Mouse (Mus musculus): ENCODE data around the gene Mpv17l. TPM values are rescaled to one million over a fixed set of nuclear protein-coding genes. Genes with fewer than 3 reads are reported as not detected.

The Mpv17l gene
- polyA plus RNA-seq, 1 experiment, result 0.88 TPM

DNA sequence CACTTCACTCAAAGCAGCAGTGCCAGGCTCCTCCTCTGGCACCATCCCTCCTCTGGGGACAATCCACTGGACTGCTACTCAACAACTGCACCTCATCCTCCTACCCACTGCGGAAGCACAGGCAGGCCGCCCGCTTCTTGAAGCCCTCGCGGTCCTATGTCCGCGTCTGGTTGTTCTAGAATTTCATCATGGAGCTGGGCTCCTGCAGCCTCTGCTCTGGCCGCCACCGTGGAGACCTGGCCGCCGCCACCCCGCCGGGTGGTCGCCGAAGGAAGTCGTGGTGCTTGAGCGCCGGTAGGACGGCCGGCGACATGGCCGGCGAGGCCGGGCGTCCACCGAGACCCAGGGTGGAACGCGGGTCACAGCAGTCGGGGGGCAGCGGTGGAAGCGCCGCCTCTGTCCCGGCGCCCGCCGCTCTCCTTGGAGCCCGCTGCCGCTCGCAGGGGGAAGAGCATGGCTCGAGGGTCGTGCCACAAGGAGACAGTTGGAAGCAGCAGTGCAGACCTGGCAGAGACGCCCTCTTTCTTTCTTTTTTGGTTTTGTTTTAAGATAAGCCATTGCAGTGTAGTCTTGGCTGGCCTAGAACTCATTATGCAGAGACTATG lies 34.9 kb upstream of the Mpv17l start:
- H3K27me3 ChIP-seq (ENCODE audit: control insufficient read depth, insufficient read depth, insufficient read length), result no peaks in the 10 kb centered on the region
- H3K4me3 ChIP-seq, result no peak overlapping the region
- H3K4me2 ChIP-seq (ENCODE audit: low read depth), result no peak overlapping the region
- no peaks in the 10 kb centered on the region for H3K79me2 ChIP-seq (ENCODE audit: control insufficient read depth, insufficient read depth)
- H3ac ChIP-seq (ENCODE audit: control insufficient read depth, insufficient read length), result no peak overlapping the region
- H3K36me3 ChIP-seq (ENCODE audit: control insufficient read depth, insufficient read depth), result peaks cover 26% of the 10 kb centered on the region
- TF ChIP-seq E2F4 (IDR thresholded peaks at IDR 0.05; ENCODE audit: insufficient read depth) (no peak), MYOD1 (IDR thresholded peaks at IDR 0.05; ENCODE audit: control insufficient read depth in 1 of 3, insufficient read length in 2 of 3, low read depth in 2 of 3) (no peak), MYOG (IDR thresholded peaks at IDR 0.05; ENCODE audit: control insufficient read depth in 1 of 3, insufficient read depth in 1 of 3, insufficient read length in 2 of 3, low read depth in 2 of 3) (no peak), MAX (IDR thresholded peaks at IDR 0.05; ENCODE audit: low read depth) (no peak), REST (IDR thresholded peaks at IDR 0.05; ENCODE audit: insufficient read depth, insufficient read length) (no peak), POLR2A (IDR thresholded peaks at IDR 0.05; ENCODE audit: insufficient read length, low read depth) (no peak), TCF3 (IDR thresholded peaks at IDR 0.05; ENCODE audit: insufficient read length, low read depth) (no peak)

DNA sequence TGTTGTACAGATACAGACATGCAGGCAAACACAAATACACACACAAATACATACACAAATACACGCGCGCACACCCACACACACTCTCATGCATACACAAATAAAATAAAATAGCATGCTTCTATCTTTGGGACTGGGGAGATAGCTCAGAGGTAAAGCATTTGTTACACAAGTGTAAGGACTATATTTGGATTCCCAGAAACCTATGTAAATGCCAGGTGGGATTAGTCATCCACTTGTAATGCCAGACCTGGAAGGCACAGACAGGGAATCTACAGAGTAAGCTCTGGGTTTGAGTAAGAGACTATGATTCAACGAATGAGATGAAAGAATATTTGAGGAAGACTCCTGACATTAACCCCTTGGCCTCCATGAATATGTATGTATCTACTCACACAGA lies 27.5 kb upstream of the Mpv17l start:
- Histone ChIP-seq H3K36me3 (ENCODE audit: control insufficient read depth, insufficient read depth) (peaks cover 14% of the 10 kb centered on the region), H3K4me2 (ENCODE audit: low read depth) (no peak overlapping the region), H3ac (ENCODE audit: control insufficient read depth, insufficient read length) (no peak overlapping the region), H3K27me3 (ENCODE audit: control insufficient read depth, insufficient read depth, insufficient read length) (no peaks in the 10 kb centered on the region), H3K4me3 (no peak overlapping the region), H3K79me2 (ENCODE audit: control insufficient read depth, insufficient read depth) (no peaks in the 10 kb centered on the region)
- TF ChIP-seq MYOD1 (IDR thresholded peaks at IDR 0.05; ENCODE audit: control insufficient read depth in 1 of 3, insufficient read length in 2 of 3, low read depth in 2 of 3) (no peak), MYOG (IDR thresholded peaks at IDR 0.05; ENCODE audit: control insufficient read depth in 1 of 3, insufficient read depth in 1 of 3, insufficient read length in 2 of 3, low read depth in 2 of 3) (no peak), POLR2A (IDR thresholded peaks at IDR 0.05; ENCODE audit: insufficient read length, low read depth) (no peak)

DNA sequence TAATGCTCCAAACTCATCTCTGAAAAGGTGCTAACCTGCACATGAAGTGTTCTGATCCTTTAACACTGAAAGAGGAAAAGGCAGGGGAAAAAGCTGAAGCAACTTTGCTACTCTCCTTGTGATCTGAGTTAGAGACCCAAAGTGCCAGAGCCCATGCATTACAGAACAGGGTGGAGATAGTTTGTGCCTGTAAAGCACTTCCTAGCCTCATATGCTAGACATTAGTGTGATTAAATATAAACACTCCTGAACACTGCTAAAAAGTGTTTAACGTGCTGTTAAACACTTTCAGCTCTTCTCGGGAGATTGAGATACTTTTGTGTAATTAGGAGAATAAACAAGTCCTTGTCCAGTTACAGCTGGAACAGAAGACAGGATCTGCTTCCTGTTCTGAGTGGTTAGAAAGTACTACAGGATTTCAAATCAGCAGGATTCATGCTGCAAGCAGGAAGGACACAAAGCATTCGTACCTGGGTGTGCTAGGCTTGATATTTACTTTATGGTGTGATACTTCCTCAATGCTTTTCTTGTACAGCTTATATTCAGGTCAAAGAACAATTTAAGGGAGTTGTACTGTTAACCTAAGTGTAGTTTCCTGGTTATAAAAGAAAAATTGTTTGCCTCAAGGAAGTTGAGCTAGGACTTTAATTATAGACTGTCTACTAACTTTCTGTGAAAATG lies 19.7 kb upstream of the Mpv17l start:
- TF ChIP-seq SRF (IDR thresholded peaks at IDR 0.05; ENCODE audit: control insufficient read depth, insufficient read length, low read depth), result no peak
- no peak for TF ChIP-seq CEBPB (IDR thresholded peaks at IDR 0.05; ENCODE audit: insufficient read depth, poor library complexity, severe bottlenecking)
- TF ChIP-seq E2F4 (IDR thresholded peaks at IDR 0.05; ENCODE audit: insufficient read depth), result no peak
- no peak for TF ChIP-seq POLR2AphosphoS2 (IDR thresholded peaks at IDR 0.05; ENCODE audit: insufficient read length, low read depth)
- TF ChIP-seq TCF3 (IDR thresholded peaks at IDR 0.05; ENCODE audit: insufficient read length, low read depth), result no peak
- no peak for TF ChIP-seq TCF12 (IDR thresholded peaks at IDR 0.05; ENCODE audit: insufficient read depth, poor library complexity, severe bottlenecking)
- no peak for TF ChIP-seq MAX (IDR thresholded peaks at IDR 0.05; ENCODE audit: low read depth)
- TF ChIP-seq MYOD1 (IDR thresholded peaks at IDR 0.05; ENCODE audit: control insufficient read depth in 1 of 3, insufficient read length in 2 of 3, low read depth in 2 of 3), result no peak
- TF ChIP-seq USF1 (IDR thresholded peaks at IDR 0.05; ENCODE audit: low read depth), result no peak
- no peak for TF ChIP-seq POLR2A (IDR thresholded peaks at IDR 0.05; ENCODE audit: insufficient read length, low read depth)
- Histone ChIP-seq H3K27me3 (ENCODE audit: control insufficient read depth, insufficient read depth, insufficient read length) (no peaks in the 10 kb centered on the region), H3K4me3 (no peak overlapping the region), H3K79me2 (ENCODE audit: control insufficient read depth, insufficient read depth) (peaks cover 18% of the 10 kb centered on the region), H3K36me3 (ENCODE audit: control insufficient read depth, insufficient read depth) (peaks cover 12% of the 10 kb centered on the region), H3K4me2 (ENCODE audit: low read depth) (no peak overlapping the region), H3ac (ENCODE audit: control insufficient read depth, insufficient read length) (no peak overlapping the region)

DNA sequence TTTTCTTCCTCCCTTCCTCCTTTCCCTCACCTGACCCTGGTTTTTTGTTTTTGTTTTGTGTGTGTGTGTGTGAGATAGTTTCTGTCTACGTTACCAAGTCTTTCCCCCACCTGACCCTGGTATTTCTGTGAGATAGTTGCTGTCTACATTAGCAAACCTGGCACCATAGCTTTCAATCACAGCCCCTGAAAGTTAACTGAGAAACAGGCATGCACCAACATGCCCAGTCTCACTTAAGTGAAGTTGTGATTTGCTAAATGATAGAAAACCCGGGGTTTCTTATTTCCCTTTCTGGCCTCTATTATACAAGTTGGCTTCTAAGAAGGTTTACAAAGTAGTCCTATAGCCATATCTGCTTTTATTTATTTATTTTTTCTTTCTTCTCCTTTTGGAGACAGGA lies 12.5 kb upstream of the Mpv17l start:
- Histone ChIP-seq H3K4me2 (ENCODE audit: low read depth) (no peak overlapping the region), H3K79me2 (ENCODE audit: control insufficient read depth, insufficient read depth) (peaks cover 82% of the 10 kb centered on the region), H3K36me3 (ENCODE audit: control insufficient read depth, insufficient read depth) (no peaks in the 10 kb centered on the region), H3K4me3 (no peak overlapping the region), H3ac (ENCODE audit: control insufficient read depth, insufficient read length) (no peak overlapping the region), H3K27me3 (ENCODE audit: control insufficient read depth, insufficient read depth, insufficient read length) (no peaks in the 10 kb centered on the region)
- no peak for TF ChIP-seq MYOG (IDR thresholded peaks at IDR 0.05; ENCODE audit: control insufficient read depth in 1 of 3, insufficient read depth in 1 of 3, insufficient read length in 2 of 3, low read depth in 2 of 3)
- TF ChIP-seq POLR2A (IDR thresholded peaks at IDR 0.05; ENCODE audit: insufficient read length, low read depth), result no peak
- no peak for TF ChIP-seq CEBPB (IDR thresholded peaks at IDR 0.05; ENCODE audit: insufficient read depth, poor library complexity, severe bottlenecking)
- no peak for TF ChIP-seq E2F4 (IDR thresholded peaks at IDR 0.05; ENCODE audit: insufficient read depth)
- TF ChIP-seq TCF3 (IDR thresholded peaks at IDR 0.05; ENCODE audit: insufficient read length, low read depth), result no peak
- TF ChIP-seq USF1 (IDR thresholded peaks at IDR 0.05; ENCODE audit: low read depth), result no peak
- TF ChIP-seq MYOD1 (IDR thresholded peaks at IDR 0.05; ENCODE audit: control insufficient read depth in 1 of 3, insufficient read length in 2 of 3, low read depth in 2 of 3), result no peak
- no peak for TF ChIP-seq REST (IDR thresholded peaks at IDR 0.05; ENCODE audit: insufficient read depth, insufficient read length)
- no peak for TF ChIP-seq SRF (IDR thresholded peaks at IDR 0.05; ENCODE audit: control insufficient read depth, insufficient read length, low read depth)

DNA sequence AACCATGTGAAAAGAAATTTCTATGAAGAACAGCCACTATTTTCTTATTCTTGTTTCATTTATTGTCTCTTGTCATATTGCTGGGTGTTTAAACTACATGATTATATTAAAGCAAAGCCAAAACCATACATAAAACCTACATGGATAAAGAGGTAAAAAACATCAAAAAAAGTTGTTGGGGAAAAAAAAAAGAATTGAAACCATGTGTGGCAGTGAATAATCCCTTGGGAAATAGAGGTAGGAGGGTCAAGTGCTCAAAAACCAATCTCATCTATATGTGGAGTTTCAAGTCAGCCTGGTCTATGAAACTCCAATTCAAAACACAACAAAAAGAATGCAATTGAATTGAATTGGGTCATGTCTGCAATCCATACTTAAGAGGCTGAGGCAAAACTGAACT lies 10.1 kb upstream of the Mpv17l start:
- Histone ChIP-seq H3ac (ENCODE audit: control insufficient read depth, insufficient read length) (no peak overlapping the region), H3K4me3 (no peak overlapping the region), H3K36me3 (ENCODE audit: control insufficient read depth, insufficient read depth) (no peaks in the 10 kb centered on the region), H3K4me2 (ENCODE audit: low read depth) (no peak overlapping the region), H3K27me3 (ENCODE audit: control insufficient read depth, insufficient read depth, insufficient read length) (no peaks in the 10 kb centered on the region), H3K79me2 (ENCODE audit: control insufficient read depth, insufficient read depth) (peaks cover 98% of the 10 kb centered on the region)
- TF ChIP-seq SRF (IDR thresholded peaks at IDR 0.05; ENCODE audit: control insufficient read depth, insufficient read length, low read depth), result no peak
- no peak for TF ChIP-seq E2F4 (IDR thresholded peaks at IDR 0.05; ENCODE audit: insufficient read depth)
- no peak for TF ChIP-seq POLR2A (IDR thresholded peaks at IDR 0.05; ENCODE audit: insufficient read length, low read depth)
- no peak for TF ChIP-seq MYOD1 (IDR thresholded peaks at IDR 0.05; ENCODE audit: control insufficient read depth in 1 of 3, insufficient read length in 2 of 3, low read depth in 2 of 3)
- TF ChIP-seq TCF12 (IDR thresholded peaks at IDR 0.05; ENCODE audit: insufficient read depth, poor library complexity, severe bottlenecking), result no peak
- TF ChIP-seq POLR2AphosphoS2 (IDR thresholded peaks at IDR 0.05; ENCODE audit: insufficient read length, low read depth), result no peak
- TF ChIP-seq MAX (IDR thresholded peaks at IDR 0.05; ENCODE audit: low read depth), result no peak

Measured in myocyte (in vitro differentiated cells).